Mouse (Mus musculus) adrenal gland, adult 18-20 months (tissue): ENCODE measurements at regions not wholly inside any gene's neighbourhood (a gene's known extent, or its start where the extent isn't known, plus 50 kb on each side); places are given as distances from the start of the nearest gene placed in this dataset.

Source experiments
- DNase-seq, 2 experiments: peaks; one replicate each; pipeline ENCODE4 v3.0.0; 2021 to 2022; ENCODE audit warnings: low spot score in 2 of 2

DNA sequence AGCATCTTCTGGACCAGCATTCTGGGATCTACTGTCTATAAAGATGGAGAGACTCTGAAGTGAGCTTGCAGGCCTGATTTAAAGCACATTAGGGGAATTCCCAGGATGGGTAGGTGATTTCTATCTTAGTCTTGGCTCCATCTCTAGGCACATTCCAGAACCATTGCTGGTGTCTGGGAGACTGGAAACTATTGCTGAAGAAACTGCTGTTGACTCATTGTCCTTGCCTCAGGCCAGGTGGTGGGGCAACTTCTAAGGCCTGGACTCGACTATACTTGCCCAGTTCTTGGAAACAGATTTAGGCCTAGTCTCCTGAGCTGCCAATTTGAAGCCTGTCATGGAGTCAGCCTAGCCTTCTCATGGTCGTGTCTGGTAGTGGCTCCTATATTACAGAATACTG, 61.5 kb upstream of the Kdm8 start:
- no peak for DNase-seq

DNA sequence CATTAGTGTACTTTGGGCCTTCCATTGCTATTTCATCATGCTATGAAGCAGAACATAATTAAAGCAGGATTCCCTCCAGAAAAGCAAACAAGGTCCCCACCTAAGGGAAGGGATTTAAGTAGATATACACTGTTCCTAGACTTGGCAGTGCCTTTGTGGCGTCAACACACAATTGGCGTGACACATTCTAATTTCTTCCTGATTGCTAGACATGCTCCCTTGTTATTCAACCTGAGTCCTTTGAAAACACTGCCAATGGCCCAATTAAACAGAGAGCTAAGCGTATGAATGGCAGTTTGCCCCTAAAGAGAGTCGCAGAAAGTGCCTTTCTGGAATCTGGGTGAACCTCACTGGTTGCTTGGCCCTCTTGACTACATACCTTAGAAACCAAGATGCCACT, 60.3 kb upstream of the Kdm8 start:
- no peak for DNase-seq

DNA sequence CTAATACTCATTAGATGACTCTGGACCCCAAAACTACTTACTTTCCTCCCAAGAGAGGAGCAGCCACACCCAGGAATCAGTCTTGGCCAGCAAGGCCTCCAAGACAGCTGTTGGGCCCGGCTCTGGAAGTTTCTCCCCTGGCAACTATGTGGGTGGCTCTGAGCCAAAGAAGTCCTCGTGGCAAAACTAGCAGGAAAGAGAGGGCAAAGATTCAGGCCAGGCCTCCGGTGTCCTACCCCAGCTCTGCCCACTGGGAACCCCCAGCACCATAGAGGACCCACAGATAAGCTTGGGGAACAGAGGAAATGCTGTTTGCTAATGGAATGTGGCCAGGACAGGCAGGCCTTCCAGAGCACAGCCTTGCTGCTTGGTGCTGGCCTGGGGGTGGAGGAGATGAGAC, 51.9 kb upstream of the Kdm8 start:
- DNase-seq = no peak

DNA sequence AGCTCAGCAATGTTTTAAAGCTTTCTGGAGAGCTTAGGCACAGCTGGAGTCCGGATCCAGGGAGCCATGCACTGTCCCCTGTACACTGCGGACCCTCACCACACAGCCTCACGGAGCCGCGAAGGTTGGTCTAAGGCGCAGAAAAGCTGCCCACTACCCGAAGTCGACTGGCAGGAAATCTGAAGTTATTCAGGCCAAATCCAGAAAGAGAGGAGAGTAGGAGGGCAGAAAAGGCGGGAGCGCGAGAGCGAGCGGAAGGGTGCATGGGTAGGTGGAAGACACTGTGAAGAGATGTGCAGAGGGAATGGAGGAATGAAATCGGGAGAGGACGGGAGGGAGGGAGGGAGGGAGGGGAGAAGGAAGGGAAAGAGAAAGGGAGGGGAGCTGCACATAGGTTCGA, 51.2 kb upstream of the Kdm8 start:
- DNase-seq = no peak

DNA sequence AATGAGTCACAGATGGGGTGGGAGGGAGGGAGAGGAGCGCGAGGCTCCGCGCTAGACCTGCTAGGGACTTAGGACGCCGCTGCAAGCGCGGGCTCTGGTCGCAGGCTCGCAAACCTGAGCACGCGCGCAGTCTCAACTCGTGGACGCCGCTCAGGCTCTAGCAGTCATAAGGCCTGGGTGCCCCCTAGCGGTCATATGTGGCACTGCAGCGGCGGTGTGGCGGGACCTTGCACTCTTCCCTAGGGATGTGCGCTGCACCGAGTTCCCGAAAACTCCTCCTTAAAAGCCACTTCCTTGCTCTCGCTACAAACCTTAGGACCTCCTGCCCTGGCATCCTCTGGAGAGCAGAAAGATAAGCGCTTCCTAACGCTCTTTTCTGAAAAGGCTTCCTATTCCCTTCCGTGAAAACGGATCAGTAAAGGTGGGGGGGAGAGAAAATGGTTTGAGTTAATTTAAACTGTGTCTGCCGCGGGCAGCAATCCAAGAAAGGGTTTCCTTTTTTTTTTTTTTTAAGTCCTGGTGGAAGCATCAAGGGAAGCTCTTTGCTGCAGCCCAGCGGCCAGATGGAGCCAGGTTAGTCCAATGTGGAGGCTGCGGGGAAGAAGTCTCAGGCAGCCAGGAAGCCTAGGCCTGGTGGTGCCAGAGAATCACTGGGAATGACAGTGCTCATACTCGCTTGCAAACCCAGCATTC, 50.7 kb upstream of the Kdm8 start:
- DNase-seq = peak; percentile 97
